Mouse (Mus musculus) T-cell, adult 2 months (primary cell): ENCODE results near the gene Slc2a2.
A peak's percentile ranks its signal among the peaks of the same experiment; 100 is the strongest.
"Not testable (repeated sequence)": the region's sequence is repeated elsewhere in the genome, so short reads cannot be mapped to it uniquely, and the experiment has no call there.

Source experiments
- DNase-seq: peaks from one replicate; pipeline ENCODE4 v3.0.0; 2022; ENCODE audit warnings: low spot score

Slc2a2 gene

DNA sequence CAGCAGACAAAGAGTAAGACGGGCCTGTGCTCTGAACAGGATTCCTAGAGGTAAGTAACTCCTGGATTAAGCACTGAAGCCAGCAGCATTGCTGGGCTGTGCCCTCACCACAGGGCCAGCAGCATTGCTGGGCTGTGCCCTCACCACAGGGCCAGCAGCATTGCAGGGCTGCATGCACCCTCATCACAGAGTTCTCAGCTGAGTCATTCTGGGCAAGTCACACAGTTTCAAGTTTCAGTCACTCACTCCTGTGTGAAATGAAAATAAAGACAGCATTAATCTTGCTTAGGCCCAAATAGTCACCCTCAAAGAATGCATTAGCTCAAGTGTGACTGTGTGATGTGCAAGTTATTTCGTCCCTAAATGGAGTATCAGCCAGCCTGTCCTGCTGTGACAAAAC is 37.0 kb downstream of the Slc2a2 start:
- no peak for DNase-seq

DNA sequence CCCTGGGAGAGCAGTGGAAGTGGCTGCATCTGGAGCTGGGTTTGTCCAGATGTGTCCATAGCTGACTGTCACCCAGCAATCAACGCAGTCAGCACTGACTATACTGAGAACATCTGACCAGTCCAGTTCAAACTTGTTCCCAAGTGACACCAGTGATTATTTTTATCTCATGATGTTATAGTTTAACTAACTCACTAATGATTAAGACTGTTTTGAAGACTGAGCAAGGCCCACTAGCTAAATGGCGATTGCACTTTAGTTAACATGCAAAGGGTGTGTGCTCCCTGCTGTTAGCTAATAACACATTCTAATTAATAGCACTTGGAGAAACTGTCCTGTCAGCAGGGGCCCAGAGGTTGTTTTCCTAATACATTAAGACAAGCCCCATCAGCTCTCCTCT is 39.3 kb downstream of the Slc2a2 start:
- no peak for DNase-seq

DNA sequence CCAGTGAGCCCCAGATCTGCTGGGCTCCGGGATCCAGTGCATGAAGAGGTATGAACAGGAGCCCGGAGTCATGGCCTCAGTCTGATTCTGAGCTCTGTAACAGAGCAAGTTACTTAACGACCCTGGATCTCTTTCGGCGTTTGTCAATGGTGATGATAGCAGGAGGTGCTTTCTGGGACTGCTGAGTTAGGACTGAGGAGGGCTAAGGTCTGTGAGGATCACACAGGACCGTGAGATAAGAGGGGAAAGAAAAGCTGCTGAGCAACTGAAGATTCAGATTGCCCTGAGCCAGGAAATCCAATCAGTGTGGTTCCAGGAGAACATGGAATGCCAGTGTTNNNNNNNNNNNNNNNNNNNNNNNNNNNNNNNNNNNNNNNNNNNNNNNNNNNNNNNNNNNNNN is 42.6 kb downstream of the Slc2a2 start:
- DNase-seq = no peak

DNA sequence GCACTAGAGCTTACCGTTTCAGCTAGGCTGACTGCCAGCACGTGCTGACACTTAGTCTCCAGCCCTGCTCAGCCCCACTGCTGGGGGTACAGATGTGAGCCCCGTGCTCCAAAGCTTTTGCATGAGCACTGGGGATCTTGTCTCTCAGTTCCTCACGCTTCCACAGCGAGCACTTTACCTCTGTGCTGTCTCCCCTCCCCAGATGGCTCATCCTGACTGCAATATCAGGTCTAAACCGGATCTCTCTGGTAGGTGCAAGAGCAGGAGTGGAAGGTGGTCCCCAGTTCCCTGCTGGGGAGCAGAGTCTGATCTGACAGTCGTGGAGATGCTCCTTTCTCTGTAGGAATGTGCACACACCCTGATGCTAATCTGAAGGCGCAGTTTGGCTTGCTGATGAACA is 45.5 kb downstream of the Slc2a2 start:
- DNase-seq = no peak

DNA sequence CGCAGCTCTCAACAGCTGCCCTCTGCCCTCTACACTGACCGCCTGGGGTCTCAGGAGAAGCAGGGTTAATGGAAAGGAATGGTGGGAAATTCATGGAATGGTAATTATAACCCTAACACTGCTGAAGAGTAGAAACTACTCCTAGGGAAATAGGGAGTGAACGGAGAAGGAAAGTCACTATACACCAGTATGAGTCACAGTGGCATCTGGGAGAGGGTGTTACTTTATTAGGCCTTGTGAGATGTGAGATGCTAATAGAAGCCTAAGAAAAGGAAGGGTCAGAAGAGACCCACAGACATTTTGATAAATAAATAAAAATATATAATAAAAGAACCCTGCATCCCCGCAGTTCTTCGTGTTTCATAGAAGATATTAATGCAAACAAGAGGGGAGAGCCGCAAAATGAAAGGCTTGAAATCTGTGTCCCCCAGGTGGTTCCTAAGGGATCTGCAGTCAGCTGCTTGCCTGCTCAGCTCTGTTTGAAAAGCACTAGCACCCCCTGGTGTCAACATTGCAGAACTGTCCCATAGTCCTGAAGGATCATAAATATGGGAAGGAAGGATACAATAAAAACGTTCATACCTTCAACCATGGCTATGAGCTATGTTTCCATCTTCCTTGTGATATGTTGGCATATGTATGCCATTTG is 48.3 kb downstream of the Slc2a2 start:
- DNase-seq = peak; percentile 62

DNA sequence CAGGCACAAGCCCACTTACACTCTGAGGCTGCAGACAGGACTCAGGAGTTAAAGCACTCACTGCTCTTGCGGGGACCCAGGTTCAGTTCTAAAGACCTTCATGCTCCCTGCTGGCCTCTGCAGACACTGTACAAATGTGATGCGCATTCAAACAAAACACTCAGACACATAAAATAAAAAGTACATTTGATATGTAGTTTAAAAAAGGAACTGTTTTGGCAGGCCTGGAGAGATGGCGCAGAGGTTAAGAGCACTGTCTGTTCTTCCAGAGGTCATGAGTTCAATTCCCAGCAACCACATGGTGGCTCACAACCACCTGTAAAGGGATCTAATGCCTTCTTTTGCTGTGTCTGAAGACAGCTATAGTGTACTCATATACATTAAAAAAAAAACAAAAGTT is 50.4 kb downstream of the Slc2a2 start:
- DNase-seq = no peak

DNA sequence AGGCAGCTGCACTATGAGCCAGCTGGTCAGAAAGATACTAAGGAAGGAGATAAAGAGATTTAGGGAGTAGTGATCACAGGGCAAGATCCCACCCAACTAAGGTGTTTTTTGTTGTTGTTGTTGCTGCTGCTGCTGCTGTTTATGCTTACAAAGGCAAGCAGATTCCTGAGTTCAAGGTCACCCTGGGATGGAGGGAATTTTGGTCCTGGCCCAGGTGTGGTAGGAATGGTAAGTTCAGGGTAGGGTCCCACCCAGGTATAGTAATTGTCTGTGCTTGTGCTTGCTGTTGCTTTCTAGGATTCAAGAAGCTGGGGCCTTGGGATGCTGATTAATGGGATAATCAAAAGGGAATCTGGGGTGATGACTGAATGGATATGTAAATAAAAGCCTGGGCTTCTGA is 51.3 kb downstream of the Slc2a2 start:
- no peak for DNase-seq

DNA sequence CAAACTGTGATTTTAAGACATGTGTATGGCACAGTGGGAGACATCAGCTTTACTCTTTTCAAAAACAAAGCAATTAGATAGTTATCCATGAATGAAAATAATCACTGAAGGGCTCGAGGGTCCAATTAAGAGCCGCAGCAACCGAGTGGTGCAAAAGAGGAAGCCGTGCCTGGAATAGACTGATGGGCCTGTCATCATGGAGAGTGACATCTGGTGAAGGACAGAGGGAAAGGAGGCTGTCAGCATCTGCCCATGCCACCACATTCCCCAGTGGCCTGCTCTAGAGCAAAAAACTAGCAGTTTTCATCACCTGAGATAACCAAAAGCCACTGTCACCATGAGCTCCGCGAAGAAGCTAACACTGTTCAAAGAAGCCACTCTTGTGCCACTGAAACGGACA is 57.8 kb downstream of the Slc2a2 start:
- DNase-seq = no peak

DNA sequence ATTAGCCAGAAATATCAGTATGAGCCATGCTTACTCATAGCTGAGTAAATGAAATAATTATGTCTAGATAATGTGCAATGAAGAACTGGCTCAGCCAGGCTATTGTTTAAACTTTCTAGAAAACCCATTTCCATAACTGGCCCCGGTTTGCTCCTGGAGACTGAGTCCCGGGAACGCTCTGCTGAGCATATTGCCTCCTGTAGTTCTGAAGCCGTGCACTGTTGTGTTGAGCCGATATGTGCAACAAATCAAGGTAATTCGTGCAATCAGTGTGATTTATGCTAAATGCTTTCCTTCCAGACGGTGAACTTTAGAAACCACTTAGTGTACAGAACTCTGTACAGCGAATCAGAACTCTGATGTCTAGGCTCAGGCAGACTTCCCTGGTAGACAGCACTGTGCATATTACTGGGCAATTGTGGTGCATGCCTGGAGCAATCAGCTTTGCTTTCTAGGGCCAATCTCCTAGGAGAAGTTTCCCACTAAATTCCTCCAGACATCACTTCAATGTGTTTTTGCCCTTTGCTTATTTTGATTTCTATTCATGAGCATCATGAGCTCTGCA is 63.6 kb downstream of the Slc2a2 start:
- DNase-seq = no peak

DNA sequence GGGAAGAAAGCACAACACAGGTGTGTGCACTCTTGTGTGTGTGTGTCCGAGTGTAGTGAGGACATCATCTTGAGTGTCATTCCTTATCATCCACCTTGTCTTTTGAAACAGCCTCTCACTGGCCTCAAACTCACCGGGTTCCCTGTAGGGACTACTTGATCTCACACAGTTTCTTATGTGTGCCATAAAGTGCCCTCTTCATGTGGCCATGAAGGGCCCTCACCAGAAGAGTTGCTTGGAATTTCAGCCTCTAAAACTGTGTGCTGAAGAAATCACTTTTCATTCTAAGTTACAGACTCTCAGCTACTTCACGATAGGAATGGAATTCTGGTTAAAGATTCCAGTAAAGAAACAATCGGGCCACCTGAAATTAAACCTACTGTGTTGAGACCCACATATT is 69.2 kb downstream of the Slc2a2 start:
- no peak for DNase-seq

DNA sequence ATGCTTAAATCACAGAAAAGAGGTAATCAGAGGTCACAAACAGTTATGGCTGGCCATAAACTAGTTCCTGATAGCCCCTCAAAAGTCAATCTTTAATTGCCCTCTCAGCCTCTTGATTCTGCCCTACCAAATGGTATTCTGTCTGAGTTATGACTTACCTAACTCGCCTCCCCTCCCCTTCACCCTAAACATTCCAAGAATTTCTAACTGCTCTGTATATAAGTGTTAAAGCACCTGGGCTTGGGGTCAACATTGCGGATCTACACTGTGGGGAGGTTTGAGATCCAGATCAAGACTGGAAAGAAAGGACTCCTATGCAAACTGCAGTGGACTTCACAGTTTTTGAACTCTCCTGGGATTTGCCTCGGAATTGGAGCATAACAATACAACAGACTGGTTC is 70.5 kb downstream of the Slc2a2 start:
- DNase-seq = no peak

DNA sequence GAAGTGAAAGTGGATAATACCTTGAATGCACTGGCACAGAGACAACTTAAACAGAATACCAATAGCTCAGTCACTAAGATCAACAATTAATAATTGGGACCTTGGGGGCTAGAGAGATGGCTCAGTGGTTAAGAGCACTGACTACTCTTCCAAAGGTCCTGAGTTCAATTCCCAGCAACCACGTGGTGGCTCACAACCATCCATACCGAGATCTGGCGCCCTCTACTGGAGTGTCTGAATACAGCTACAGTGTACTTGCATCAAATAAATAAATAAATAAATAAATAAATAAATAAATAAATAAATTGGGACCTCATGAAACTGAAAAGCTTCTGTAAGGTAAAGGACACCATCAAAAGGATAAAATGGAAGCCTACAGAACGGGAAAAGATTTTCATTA is 75.2 kb downstream of the Slc2a2 start:
- not testable (repeated sequence) for DNase-seq

DNA sequence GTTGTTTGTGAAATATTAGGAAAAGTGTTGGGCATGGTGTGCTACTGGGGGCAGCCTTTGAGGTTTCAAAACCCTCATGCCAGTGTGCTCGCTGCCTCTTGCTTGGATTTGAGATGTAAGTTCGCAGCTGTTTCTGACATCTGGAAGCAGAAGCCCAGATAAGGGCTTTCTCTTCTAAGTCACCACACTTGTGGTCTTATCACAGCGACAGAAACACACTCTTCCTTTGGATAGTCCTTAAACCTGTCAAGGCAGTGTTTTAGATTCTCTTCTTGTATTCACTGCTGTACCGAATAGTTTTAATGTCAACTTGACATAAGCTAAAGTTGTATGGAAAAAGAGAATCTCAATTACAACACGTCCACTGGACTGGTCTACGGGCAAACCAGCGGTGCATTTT is 77.7 kb downstream of the Slc2a2 start:
- DNase-seq = no peak

DNA sequence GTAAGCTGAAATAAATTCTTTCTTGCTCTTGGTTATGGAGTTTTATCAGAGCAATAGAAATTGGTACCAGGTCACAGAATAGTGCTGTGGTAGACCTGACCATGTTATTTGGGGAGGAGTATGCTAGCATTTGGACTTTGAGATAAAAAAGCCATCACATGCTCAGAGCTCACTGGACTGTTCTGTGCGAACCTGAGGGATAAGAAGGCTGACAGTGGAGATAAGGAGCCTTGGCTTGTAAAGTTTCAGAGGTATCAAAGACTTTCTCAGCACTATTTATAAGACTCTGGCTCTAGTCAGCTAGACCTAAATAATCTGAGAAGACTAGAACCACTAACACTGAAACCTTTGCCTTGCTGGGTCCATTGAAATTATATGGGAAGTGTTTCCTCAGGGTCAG is 78.3 kb downstream of the Slc2a2 start:
- DNase-seq = no peak

DNA sequence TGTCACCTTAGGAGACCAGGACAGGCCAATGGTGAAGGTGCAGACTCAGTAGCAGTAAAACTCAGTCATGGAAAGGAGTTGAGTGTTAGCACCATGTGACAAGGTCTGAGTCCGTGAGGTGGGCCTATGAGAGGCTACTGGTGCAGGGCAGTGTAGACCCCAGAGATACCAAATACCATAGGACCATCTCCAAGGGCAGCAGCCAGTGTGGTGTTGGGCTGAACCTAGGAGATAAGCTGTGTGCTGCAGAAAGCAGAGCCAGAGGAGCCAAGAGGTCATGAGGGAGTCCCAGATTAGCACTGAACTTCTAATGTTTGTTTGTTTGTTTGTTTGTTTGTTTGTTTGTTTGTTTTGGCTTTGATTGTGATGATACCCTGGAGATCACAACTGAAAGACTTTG is 78.8 kb downstream of the Slc2a2 start:
- no peak for DNase-seq

DNA sequence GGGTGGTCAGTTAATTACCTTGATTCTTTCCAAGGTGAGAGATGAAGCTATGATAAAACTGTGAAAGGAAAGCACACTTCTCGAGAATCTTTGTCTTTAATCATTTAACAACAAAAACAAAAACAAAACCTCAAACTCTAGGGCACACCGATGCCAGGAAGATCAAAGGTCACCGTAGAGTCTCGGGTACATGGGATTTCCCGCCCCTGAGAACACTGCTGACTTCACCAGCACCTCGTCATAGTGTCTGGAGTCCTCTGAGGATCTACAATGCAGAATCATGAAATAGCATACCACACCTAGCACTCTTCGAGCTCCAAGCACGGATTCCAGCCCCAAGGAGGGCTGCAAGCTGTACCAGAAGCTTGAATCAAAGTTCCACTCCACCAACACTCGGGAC is 82.8 kb downstream of the Slc2a2 start:
- peak; percentile 1 for DNase-seq
